ENCODE assay signal across 9 mouse cellular contexts in genomic region chr19:5745756-5746710, GRCm38 (mm10). TPM values are rescaled to one million over a fixed set of nuclear protein-coding genes. Genes with fewer than 3 reads are reported as not detected.
DNase-seq lines count a peak whose midpoint lies in the region; ATAC-seq and TF ChIP-seq lines count a peak whose summit lies in the region.
"Had no signal": no experiment of that assay in that cellular context is flagged by ENCODE, and none has a peak within 500 bp of the region (broad histone marks: within the 10 kb centered on the region; RNA-seq: fewer than 3 reads in every experiment).

No protein-coding gene starts in this region.

- TF ChIP-seq CTCF in midbrain, postnatal 0 days (IDR thresholded peaks at IDR 0.05), result no peak

- WGBS in kidney, embryonic 15.5 days, result 8% methylated on average over 36 of the region's 36 CpGs
- 6% methylated on average over 36 of the region's 36 CpGs for WGBS in intestine, embryonic 14.5 days
- 10% methylated on average over 32 of the region's 36 CpGs for WGBS in midbrain, postnatal 0 days

- peak overlapping the region; percentile 36 for H3K4me3 ChIP-seq in kidney, embryonic 15.5 days (replicated peaks)
- peak overlapping the region; percentile 14; the same call in 1 of the 2 replicates for H3K4me3 ChIP-seq in intestine, embryonic 14.5 days (ENCODE audit: low read depth, low read length)
- H3K4me3 ChIP-seq in midbrain, postnatal 0 days (ENCODE audit: low read depth, low read length), result peak overlapping the region; percentile 28

- no peaks in the 10 kb centered on the region for H3K9me3 ChIP-seq in kidney, embryonic 15.5 days (replicated peaks)
- no peaks in the 10 kb centered on the region for H3K9me3 ChIP-seq in intestine, embryonic 14.5 days (ENCODE audit: control insufficient read depth, low read length)
- no peaks in the 10 kb centered on the region for H3K9me3 ChIP-seq in midbrain, postnatal 0 days (ENCODE audit: low read length)

- H3K9ac ChIP-seq in kidney, embryonic 15.5 days, result peak overlapping the region; percentile 21; the same call in 1 of the 2 replicates
- H3K9ac ChIP-seq in intestine, embryonic 14.5 days (ENCODE audit: low read length), result no peak overlapping the region
- peak overlapping the region; percentile 59 for H3K9ac ChIP-seq in midbrain, postnatal 0 days (replicated peaks; ENCODE audit: low read length, poor library complexity, severe bottlenecking)

- H3K27ac ChIP-seq in kidney, embryonic 15.5 days, result no peak overlapping the region
- H3K27ac ChIP-seq in intestine, embryonic 14.5 days (ENCODE audit: low read depth), result no peak overlapping the region
- peak overlapping the region; percentile 19; the same call in 1 of the 2 replicates for H3K27ac ChIP-seq in midbrain, postnatal 0 days (ENCODE audit: low read depth, low read length)

- no peak for DNase-seq in kidney, adult 11 months
- DNase-seq in adrenal gland, postnatal 36 days, result peak; percentile 84 to 88
- no peak for DNase-seq in intestine, embryonic 14.5 days (ENCODE audit: low spot score)
- peak; percentile 69 for DNase-seq in midbrain, postnatal 0 days (ENCODE audit: low spot score)
- DNase-seq in frontal cortex, postnatal 25 days (ENCODE audit: low spot score in 2 of 2), result no peak
- DNase-seq in cerebellum, postnatal 4 days (ENCODE audit: low spot score in 2 of 2), result no peak
- DNase-seq in thymus, postnatal 25 days, result no peak

- no peak for ATAC-seq in kidney, embryonic 15.5 days (replicated peaks; ENCODE audit: low FRiP score)
- 0 out of 2 replicates have a peak, but pooled peaks have one; percentile 31 for ATAC-seq in intestine, embryonic 14.5 days (replicated peaks; ENCODE audit: low FRiP score, low TSS enrichment, low read depth)
- 0 out of 2 replicates have a peak, but pooled peaks have one; percentile 33 for ATAC-seq in midbrain, postnatal 0 days (ENCODE audit: low FRiP score)

- peak overlapping the region; percentile 66 for H3K4me2 ChIP-seq in kidney, embryonic 15.5 days
- H3K4me2 ChIP-seq in intestine, embryonic 14.5 days (ENCODE audit: low read length), result peak overlapping the region; percentile 55
- H3K4me2 ChIP-seq in midbrain, postnatal 0 days (ENCODE audit: low read depth, low read length, poor library complexity, severe bottlenecking), result peak overlapping the region; percentile 59

- H3K36me3 ChIP-seq in kidney, embryonic 15.5 days, result no peaks in the 10 kb centered on the region
- H3K36me3 ChIP-seq in intestine, embryonic 14.5 days (ENCODE audit: control insufficient read depth, insufficient read depth, low read length), result no peaks in the 10 kb centered on the region
- H3K36me3 ChIP-seq in midbrain, postnatal 0 days (ENCODE audit: insufficient read depth, low read length), result no peaks in the 10 kb centered on the region

- H3K4me1 ChIP-seq in kidney, embryonic 15.5 days, result peaks cover 48% of the 10 kb centered on the region
- peaks cover 23% of the 10 kb centered on the region for H3K4me1 ChIP-seq in intestine, embryonic 14.5 days (replicated peaks; ENCODE audit: control insufficient read depth, insufficient read depth, low read length)
- H3K4me1 ChIP-seq in midbrain, postnatal 0 days (ENCODE audit: insufficient read depth, low read length), result 0 out of 2 replicates have a peak, but pooled peaks cover 8% of the 10 kb centered on the region

- H3K27me3 ChIP-seq in kidney, embryonic 15.5 days, result peaks cover 53% of the 10 kb centered on the region
- H3K27me3 ChIP-seq in intestine, embryonic 14.5 days (replicated peaks; ENCODE audit: control insufficient read depth, insufficient read depth, low read length), result peaks cover 16% of the 10 kb centered on the region
- H3K27me3 ChIP-seq in midbrain, postnatal 0 days (ENCODE audit: insufficient read depth, low read length), result peaks cover 23% of the 10 kb centered on the region

RNA-seq across cellular contexts. Expression of gene Ltbp3, which starts 5.3 kb away (rescaled TPM):
- polyA plus RNA-seq in kidney, embryonic 15.5 days (2015; fragmentation: Nextera tagmentation; extraction: Ambion mirVana), result 18.5 and 18.8 TPM in 2 replicates
- 100 to 1,000 TPM; 222 to 305 TPM for total RNA-seq in adrenal gland, postnatal 36 days (2021)
- polyA plus RNA-seq in intestine, embryonic 14.5 days (2014; fragmentation: Nextera tagmentation; extraction: Ambion mirVana), result 30.1 and 36.0 TPM in 2 replicates
- total RNA-seq in midbrain, postnatal 0 days (2014; rRNA removed), result 28.8 and 29.3 TPM in 2 replicates
- 9.1 and 12.8 TPM in 2 replicates for polyA plus RNA-seq in midbrain, postnatal 0 days (2015; fragmentation: Nextera tagmentation; extraction: Ambion mirVana)

RNA-seq across cellular contexts. Expression of gene Fam89b, which starts 16.6 kb away (rescaled TPM):
- polyA plus RNA-seq in kidney, embryonic 15.5 days (2015; fragmentation: Nextera tagmentation; extraction: Ambion mirVana), result 89.0 and 91.4 TPM in 2 replicates
- total RNA-seq in adrenal gland, postnatal 36 days (2021), result 10 to 100 TPM; 41.4 to 66.5 TPM
- polyA plus RNA-seq in intestine, embryonic 14.5 days (2014; fragmentation: Nextera tagmentation; extraction: Ambion mirVana), result 85.8 and 95.7 TPM in 2 replicates
- 161 and 178 TPM in 2 replicates for total RNA-seq in midbrain, postnatal 0 days (2014; rRNA removed)
- polyA plus RNA-seq in midbrain, postnatal 0 days (2015; fragmentation: Nextera tagmentation; extraction: Ambion mirVana), result 126 TPM in 2 replicates

RNA-seq across cellular contexts. Expression of gene Ehbp1l1, which starts 19.9 kb away (rescaled TPM):
- 20.5 and 25.9 TPM in 2 replicates for polyA plus RNA-seq in kidney, embryonic 15.5 days (2015; fragmentation: Nextera tagmentation; extraction: Ambion mirVana)
- 10 to 100 TPM; 30.8 to 38.3 TPM for total RNA-seq in adrenal gland, postnatal 36 days (2021)
- 29.6 and 33.6 TPM in 2 replicates for polyA plus RNA-seq in intestine, embryonic 14.5 days (2014; fragmentation: Nextera tagmentation; extraction: Ambion mirVana)
- 25.6 and 26.3 TPM in 2 replicates for total RNA-seq in midbrain, postnatal 0 days (2014; rRNA removed)
- polyA plus RNA-seq in midbrain, postnatal 0 days (2015; fragmentation: Nextera tagmentation; extraction: Ambion mirVana), result 65.2 and 65.4 TPM in 2 replicates

RNA-seq across cellular contexts. Expression of gene Scyl1, which starts 25.2 kb away (rescaled TPM):
- 69.6 and 76.0 TPM in 2 replicates for polyA plus RNA-seq in kidney, embryonic 15.5 days (2015; fragmentation: Nextera tagmentation; extraction: Ambion mirVana)
- 100 to 1,000 TPM; 103 to 107 TPM for total RNA-seq in adrenal gland, postnatal 36 days (2021)
- polyA plus RNA-seq in intestine, embryonic 14.5 days (2014; fragmentation: Nextera tagmentation; extraction: Ambion mirVana), result 68.8 and 69.2 TPM in 2 replicates
- 95.2 and 108 TPM in 2 replicates for total RNA-seq in midbrain, postnatal 0 days (2014; rRNA removed)
- 84.2 and 85.8 TPM in 2 replicates for polyA plus RNA-seq in midbrain, postnatal 0 days (2015; fragmentation: Nextera tagmentation; extraction: Ambion mirVana)

RNA-seq across cellular contexts. Expression of gene Kcnk7, which starts 41.9 kb away (rescaled TPM):
- polyA plus RNA-seq in kidney, embryonic 15.5 days (2015; fragmentation: Nextera tagmentation; extraction: Ambion mirVana), result 0.15 and 0.38 TPM in 2 replicates
- total RNA-seq in adrenal gland, postnatal 36 days (2021), result not detected
- polyA plus RNA-seq in intestine, embryonic 14.5 days (2014; fragmentation: Nextera tagmentation; extraction: Ambion mirVana), result 0.30 and 0.45 TPM in 2 replicates
- not detected in 2 replicates for total RNA-seq in midbrain, postnatal 0 days (2014; rRNA removed)
- 0.47 and 0.49 TPM in 2 replicates for polyA plus RNA-seq in midbrain, postnatal 0 days (2015; fragmentation: Nextera tagmentation; extraction: Ambion mirVana)
- total RNA-seq: layer of hippocampus, postnatal 10 days had no signal

Comparison
In these comparisons a context has a peak if more than half of its experiments do, and no peak if none do; other contexts are left out.
1. DNase-seq: peak in adrenal gland, postnatal 36 days (2 of 2) and midbrain, postnatal 0 days (single experiment); none in kidney, adult 11 months (single experiment), intestine, embryonic 14.5 days (single experiment), frontal cortex, postnatal 25 days (0 of 2), cerebellum, postnatal 4 days (0 of 2) and thymus, postnatal 25 days (single experiment).
2. Peak in every context shown above with its lines, with median percentiles within 50 percentile points of each other: H3K4me2 ChIP-seq and H3K4me3 ChIP-seq.